8 mouse cellular contexts compared by ENCODE assay signal in the genomic region with DNA sequence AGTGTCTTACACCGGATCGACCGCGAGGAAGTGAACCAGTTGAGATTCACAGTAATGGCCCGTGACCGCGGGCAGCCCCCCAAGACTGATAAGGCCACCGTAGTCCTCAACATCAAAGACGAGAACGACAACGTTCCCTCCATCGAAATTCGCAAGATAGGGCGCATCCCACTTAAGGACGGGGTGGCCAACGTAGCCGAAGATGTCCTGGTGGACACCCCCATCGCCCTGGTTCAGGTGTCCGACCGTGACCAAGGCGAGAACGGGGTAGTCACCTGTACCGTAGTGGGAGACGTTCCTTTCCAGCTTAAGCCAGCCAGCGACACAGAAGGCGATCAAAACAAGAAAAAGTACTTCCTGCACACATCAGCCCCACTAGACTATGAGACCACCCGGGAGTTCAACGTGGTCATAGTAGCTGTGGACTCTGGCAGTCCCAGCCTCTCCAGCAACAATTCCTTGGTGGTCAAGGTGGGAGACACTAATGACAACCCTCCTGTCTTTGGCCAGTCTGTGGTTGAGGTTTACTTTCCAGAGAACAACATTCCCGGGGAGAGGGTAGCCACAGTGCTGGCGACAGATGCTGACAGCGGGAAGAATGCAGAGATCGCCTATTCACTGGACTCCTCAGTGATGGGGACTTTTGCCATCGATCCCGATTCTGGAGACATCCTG. TPM values are rescaled to one million over a fixed set of nuclear protein-coding genes. Genes with fewer than 3 reads are reported as not detected.
DNase-seq lines count a peak whose midpoint lies in the region; ATAC-seq and TF ChIP-seq lines count a peak whose summit lies in the region.

No protein-coding gene starts in this region.

- H3K4me2 ChIP-seq in kidney, postnatal 0 days (ENCODE audit: low read length): peak overlapping the region; percentile 82
- peak overlapping the region; percentile 95 for H3K4me2 ChIP-seq in forebrain, embryonic 11.5 days (ENCODE audit: low read depth, low read length, severe bottlenecking)
- peak overlapping the region; percentile 80 for H3K4me2 ChIP-seq in limb, embryonic 11.5 days (ENCODE audit: low read depth, severe bottlenecking)
- peak overlapping the region; percentile 69 for H3K4me2 ChIP-seq in neural tube, embryonic 14.5 days (ENCODE audit: low read depth, low read length)

- H3K4me1 ChIP-seq in kidney, postnatal 0 days (replicated peaks; ENCODE audit: insufficient read depth, low read length): peaks cover 12% of the 10 kb centered on the region; the same call in 1 of the 2 replicates
- peaks cover 3% of the 10 kb centered on the region; the same call in 1 of the 2 replicates for H3K4me1 ChIP-seq in forebrain, embryonic 11.5 days (replicated peaks; ENCODE audit: control insufficient read depth, insufficient read depth, low read length)
- peaks cover 4% of the 10 kb centered on the region; the same call in 1 of the 2 replicates for H3K4me1 ChIP-seq in limb, embryonic 11.5 days (ENCODE audit: control insufficient read depth, insufficient read depth, low read length)
- H3K4me1 ChIP-seq in neural tube, embryonic 14.5 days (ENCODE audit: control insufficient read depth, insufficient read depth, low read length): peaks cover 12% of the 10 kb centered on the region; the same call in 1 of the 2 replicates

- no peak overlapping the region for H3K27ac ChIP-seq in kidney, postnatal 0 days
- H3K27ac ChIP-seq in forebrain, embryonic 11.5 days (ENCODE audit: low read depth, low read length): no peak overlapping the region
- H3K27ac ChIP-seq in limb, embryonic 11.5 days (replicated peaks; ENCODE audit: low read depth, low read length): no peak overlapping the region
- peak overlapping the region; percentile 2; the same call in 1 of the 2 replicates for H3K27ac ChIP-seq in neural tube, embryonic 14.5 days (ENCODE audit: low read depth, low read length)

- 6% methylated on average over 34 of the region's 34 CpGs for WGBS in kidney, postnatal 0 days
- WGBS in forebrain, embryonic 11.5 days: 5% methylated on average over 34 of the region's 34 CpGs
- 6% methylated on average over 34 of the region's 34 CpGs for WGBS in limb, embryonic 11.5 days
- WGBS in neural tube, embryonic 14.5 days: 5% methylated on average over 34 of the region's 34 CpGs

- H3K9ac ChIP-seq in kidney, postnatal 0 days (ENCODE audit: low read depth, low read length): 0 out of 2 replicates have a peak overlapping the region, but pooled peaks have one; percentile 60
- H3K9ac ChIP-seq in forebrain, embryonic 11.5 days (ENCODE audit: low read length): no peak overlapping the region
- H3K9ac ChIP-seq in limb, embryonic 11.5 days (ENCODE audit: low read length): no peak overlapping the region
- peak overlapping the region; percentile 81 for H3K9ac ChIP-seq in neural tube, embryonic 14.5 days (replicated peaks; ENCODE audit: low read depth, low read length)

- no peaks in the 10 kb centered on the region for H3K9me3 ChIP-seq in kidney, postnatal 0 days (replicated peaks; ENCODE audit: low read length)
- H3K9me3 ChIP-seq in forebrain, embryonic 11.5 days (ENCODE audit: control insufficient read depth, low read length): no peaks in the 10 kb centered on the region
- H3K9me3 ChIP-seq in limb, embryonic 11.5 days (ENCODE audit: control insufficient read depth, low read length): no peaks in the 10 kb centered on the region
- H3K9me3 ChIP-seq in neural tube, embryonic 14.5 days (ENCODE audit: control insufficient read depth, low read length): no peaks in the 10 kb centered on the region

- DNase-seq in kidney, postnatal 0 days (ENCODE audit: low spot score): no peak
- no peak for DNase-seq in kidney, postnatal 14 days
- DNase-seq in Muller cell, postnatal 12 days (ENCODE audit: inconsistent ontology term): peak; percentile 31
- no peak for DNase-seq in forebrain, embryonic 11.5 days (ENCODE audit: low spot score)
- peak; percentile 42 for DNase-seq in limb, embryonic 11.5 days (ENCODE audit: low spot score)
- no peak for DNase-seq in adrenal gland, adult (ENCODE audit: inconsistent age in 2 of 2, low spot score in 1 of 2)

- no peak for TF ChIP-seq CTCF in kidney, postnatal 0 days (IDR thresholded peaks at IDR 0.05; ENCODE audit: low read depth)

- ATAC-seq in kidney, postnatal 0 days (replicated peaks; ENCODE audit: low FRiP score, low read depth): no peak
- ATAC-seq in forebrain, embryonic 11.5 days (replicated peaks; ENCODE audit: low FRiP score): no peak
- ATAC-seq in limb, embryonic 11.5 days (ENCODE audit: insufficient number of reproducible peaks, low FRiP score, low TSS enrichment, low read depth): no peak
- ATAC-seq in neural tube, embryonic 14.5 days (ENCODE audit: low read depth): no peak
- no peak for ATAC-seq in activated CD4-positive, CD25-positive, alpha-beta regulatory T cell, adult 4 months

- no peaks in the 10 kb centered on the region for H3K36me3 ChIP-seq in kidney, postnatal 0 days (ENCODE audit: insufficient read depth, low read length)
- no peaks in the 10 kb centered on the region for H3K36me3 ChIP-seq in forebrain, embryonic 11.5 days (ENCODE audit: control insufficient read depth, insufficient read depth, low read length)
- H3K36me3 ChIP-seq in limb, embryonic 11.5 days (ENCODE audit: control insufficient read depth, insufficient read depth, low read length): no peaks in the 10 kb centered on the region
- no peaks in the 10 kb centered on the region for H3K36me3 ChIP-seq in neural tube, embryonic 14.5 days (ENCODE audit: control insufficient read depth, insufficient read depth, low read length)

- peaks cover 17% of the 10 kb centered on the region; the same call in 1 of the 2 replicates for H3K27me3 ChIP-seq in kidney, postnatal 0 days (ENCODE audit: insufficient read depth, low read length)
- peaks cover 16% of the 10 kb centered on the region; the same call in 1 of the 2 replicates for H3K27me3 ChIP-seq in forebrain, embryonic 11.5 days (ENCODE audit: control insufficient read depth, insufficient read depth, low read length)
- H3K27me3 ChIP-seq in limb, embryonic 11.5 days (ENCODE audit: control insufficient read depth, insufficient read depth, low read length): peaks cover 8% of the 10 kb centered on the region; the same call in 1 of the 2 replicates
- peaks cover 11% of the 10 kb centered on the region; the same call in 1 of the 2 replicates for H3K27me3 ChIP-seq in neural tube, embryonic 14.5 days (ENCODE audit: control insufficient read depth, insufficient read depth, low read length)

- peak overlapping the region; percentile 66 for H3K4me3 ChIP-seq in kidney, postnatal 0 days (replicated peaks; ENCODE audit: low read depth, low read length)
- H3K4me3 ChIP-seq in forebrain, embryonic 11.5 days (ENCODE audit: low read depth, low read length): peak overlapping the region; percentile 56
- H3K4me3 ChIP-seq in limb, embryonic 11.5 days (ENCODE audit: low read depth, low read length): peak overlapping the region; percentile 60
- H3K4me3 ChIP-seq in neural tube, embryonic 14.5 days (ENCODE audit: low read depth, low read length): peak overlapping the region; percentile 73

RNA-seq across cellular contexts. Expression of a gene that starts 2.6 kb away (rescaled TPM):
- polyA plus RNA-seq in kidney, postnatal 0 days (2015; fragmentation: Nextera tagmentation; extraction: Ambion mirVana): 3.5 and 3.6 TPM in 2 replicates
- polyA plus RNA-seq in forebrain, embryonic 11.5 days (2014; fragmentation: Nextera tagmentation; extraction: Ambion mirVana): 4.8 and 5.1 TPM in 2 replicates
- polyA plus RNA-seq in limb, embryonic 11.5 days (2014; fragmentation: Nextera tagmentation; extraction: Ambion mirVana): 5.1 and 6.8 TPM in 2 replicates
- polyA plus RNA-seq in neural tube, embryonic 14.5 days (2014; fragmentation: Nextera tagmentation; extraction: Ambion mirVana): 40.9 and 47.6 TPM in 2 replicates
- not detected for polyA plus RNA-seq in activated CD4-positive, CD25-positive, alpha-beta regulatory T cell, adult 4 months (2017; shearing (Covaris generic))

Comparison
In these comparisons a context has a peak if more than half of its experiments do, and no peak if none do; other contexts are left out.
1. DNase-seq: peak in Muller cell, postnatal 12 days (single experiment) and limb, embryonic 11.5 days (single experiment); none in kidney, postnatal 0 days (single experiment), kidney, postnatal 14 days (single experiment), forebrain, embryonic 11.5 days (single experiment) and adrenal gland, adult (0 of 2).
2. H3K9ac ChIP-seq: peak in kidney, postnatal 0 days (single experiment) and neural tube, embryonic 14.5 days (single experiment); none in forebrain, embryonic 11.5 days (single experiment) and limb, embryonic 11.5 days (single experiment).
3. Peak in every context shown above with its lines, with median percentiles within 50 percentile points of each other: H3K4me2 ChIP-seq and H3K4me3 ChIP-seq.